Mouse (Mus musculus) bone marrow, adult 2 months (tissue): ENCODE data around the gene Adamts15. TPM values are rescaled to one million over a fixed set of nuclear protein-coding genes. Genes with fewer than 3 reads are reported as not detected.

ENCODE experiments used
- H3K27ac ChIP-seq: fragments of 200-500 bp; 2 replicates; pipeline ENCODE4 v1.5.1; 2012; ENCODE audit warnings: low read depth, mild to moderate bottlenecking, control low read depth, inconsistent platforms, low read length; ENCODE audit not compliant: control insufficient read depth, poor library complexity, insufficient read depth
- H3K4me1 ChIP-seq: fragments of 200-500 bp; 2 replicates; pipeline ENCODE4 v1.6.1; 2011; ENCODE audit warnings: low read length; ENCODE audit not compliant: control insufficient read depth, insufficient read depth
- H3K4me3 ChIP-seq: fragments of 200-500 bp; replicated peaks from 2 replicates; pipeline ENCODE3; 2011; ENCODE audit warnings: mild to moderate bottlenecking, low read depth, low read length, control low read depth; ENCODE audit not compliant: control insufficient read depth
- CTCF ChIP-seq: fragments of 200-500 bp; IDR thresholded peaks from 2 replicates; pipeline ENCODE4 v1.5.1; 2011; ENCODE audit warnings: low read length, control low read depth; ENCODE audit not compliant: control insufficient read depth, insufficient read depth
- POLR2A ChIP-seq: fragments of 200-500 bp; IDR thresholded peaks from 2 replicates; pipeline ENCODE4 v1.6.1; 2011; ENCODE audit warnings: low read depth, mild to moderate bottlenecking, control low read depth, low read length, borderline replicate concordance; ENCODE audit not compliant: control insufficient read depth
- WGBS: fragments of 180-500 bp; shearing (Covaris S2); methylation state at CpG from one replicate; pipeline ENCODE4 v1.1.7; 2018; 5-methylcytosine and 5-hydroxymethylcytosine counted together
- polyA plus RNA-seq: library from polyadenylated mRNA; stranded (reverse); fragments of >200 nt; gene quantifications from 2 replicates; pipeline ENCODE4 v1.2.4, GENCODE M21; 2011; ENCODE audit warnings: low replicate concordance; ENCODE audit not compliant: missing spikeins, insufficient read depth, insufficient read length

Adamts15 gene
- polyA plus RNA-seq, 1 experiment, result 0.77 TPM

DNA sequence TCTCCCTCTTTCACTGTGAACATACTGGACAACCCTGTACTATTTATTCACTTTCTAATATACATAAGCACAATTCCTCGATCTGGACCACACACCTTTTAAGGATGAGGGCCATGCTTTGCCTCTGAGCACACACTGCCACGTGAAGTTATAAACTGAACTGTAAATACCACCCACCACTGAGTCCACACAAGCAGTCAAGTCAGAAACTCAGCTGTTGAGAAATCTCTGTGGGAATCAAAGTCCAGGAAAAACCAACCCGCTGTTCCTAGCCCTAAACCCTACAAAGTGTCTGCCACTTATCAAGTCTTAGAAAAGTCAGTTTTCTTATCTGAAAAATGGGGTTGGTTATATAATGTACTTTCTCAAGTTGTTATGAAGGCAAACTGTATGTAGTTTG lies 36.0 kb downstream of the Adamts15 start:
- Histone ChIP-seq H3K4me3 (no peak overlapping the region), H3K27ac (no peak overlapping the region), H3K4me1 (no peaks in the 10 kb centered on the region)
- WGBS, result 80% methylated on average over 3 of the region's 3 CpGs
- TF ChIP-seq POLR2A, result no peak
- no peak for TF ChIP-seq CTCF

DNA sequence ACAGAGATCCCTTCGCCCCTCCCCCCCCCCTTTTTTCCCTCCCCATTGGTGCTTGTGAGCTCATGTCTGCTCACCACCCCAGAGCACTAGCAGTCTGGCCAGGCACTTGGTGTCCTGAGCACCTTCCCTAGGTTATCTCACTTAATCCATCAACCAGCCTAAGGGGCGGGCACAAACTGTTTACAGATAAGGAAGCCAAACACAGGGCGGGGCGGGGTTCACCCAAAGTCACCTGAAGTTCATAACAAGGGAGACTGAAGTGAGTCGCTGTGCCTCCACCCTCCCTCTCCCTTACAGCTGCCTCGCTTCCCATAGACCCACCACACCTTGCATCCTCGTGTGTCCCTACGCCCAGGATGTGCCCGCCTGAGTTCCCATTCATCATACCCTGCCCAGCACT lies 41.7 kb downstream of the Adamts15 start:
- WGBS, result 80% methylated on average over 9 of the region's 9 CpGs
- no peak for TF ChIP-seq POLR2A
- TF ChIP-seq CTCF, result no peak
- H3K4me3 ChIP-seq, result no peak overlapping the region
- H3K4me1 ChIP-seq, result no peaks in the 10 kb centered on the region
- no peak overlapping the region for H3K27ac ChIP-seq

DNA sequence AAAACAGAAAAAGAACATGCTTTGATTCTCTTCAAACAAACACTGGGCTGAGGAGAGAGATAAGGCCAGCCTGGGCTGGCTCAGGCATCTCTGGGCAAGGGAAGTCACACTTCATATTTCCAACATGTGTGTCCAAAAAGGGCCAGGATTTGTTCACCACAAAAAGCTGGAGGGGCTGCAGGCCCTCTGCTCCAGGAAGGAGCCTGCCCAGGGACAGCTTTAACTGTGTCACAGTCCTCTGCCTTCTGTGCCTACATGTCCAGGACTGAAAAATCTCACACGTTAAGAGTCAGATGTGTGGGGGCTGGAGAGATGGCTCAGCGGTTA lies 42.3 kb downstream of the Adamts15 start:
- H3K4me1 ChIP-seq, result no peaks in the 10 kb centered on the region
- no peak for TF ChIP-seq CTCF
- TF ChIP-seq POLR2A, result no peak
- WGBS, result 83% methylated on average over 2 of the region's 2 CpGs
- no peak overlapping the region for H3K4me3 ChIP-seq
- H3K27ac ChIP-seq, result no peak overlapping the region

DNA sequence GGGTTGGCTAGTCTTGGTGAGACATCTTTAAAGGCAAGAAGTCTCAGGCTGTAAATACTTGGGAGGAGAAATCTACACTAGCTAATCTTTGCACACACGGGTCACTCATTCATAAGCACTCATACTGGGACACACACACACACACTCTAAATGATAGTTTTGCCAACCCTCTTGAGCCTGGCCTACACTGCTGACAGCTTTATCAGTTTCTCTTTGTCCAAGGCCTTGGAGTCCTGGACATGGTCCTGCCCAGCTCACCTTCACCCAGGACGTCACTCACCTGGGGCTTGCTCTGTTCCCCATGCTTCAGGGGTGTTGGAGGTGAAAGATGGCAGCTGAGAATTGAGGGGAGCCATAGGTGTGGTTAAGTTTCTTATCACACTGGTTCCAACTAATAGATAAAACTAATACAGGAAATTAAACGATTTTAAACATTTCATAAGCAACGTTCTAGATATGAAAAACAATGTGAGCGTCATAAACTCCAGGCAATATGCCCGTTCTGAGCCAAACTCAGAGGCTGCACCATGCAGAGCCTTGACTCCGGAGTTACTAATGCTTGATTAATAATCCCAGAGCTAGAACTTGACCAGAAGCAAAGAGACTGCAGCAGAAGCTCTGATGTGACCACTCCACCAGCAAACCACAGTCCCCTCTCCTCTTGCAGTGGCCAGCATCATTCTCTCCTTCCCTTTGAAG lies 42.9 kb downstream of the Adamts15 start:
- 75% methylated on average over 7 of the region's 7 CpGs for WGBS
- no peak overlapping the region for H3K4me3 ChIP-seq

DNA sequence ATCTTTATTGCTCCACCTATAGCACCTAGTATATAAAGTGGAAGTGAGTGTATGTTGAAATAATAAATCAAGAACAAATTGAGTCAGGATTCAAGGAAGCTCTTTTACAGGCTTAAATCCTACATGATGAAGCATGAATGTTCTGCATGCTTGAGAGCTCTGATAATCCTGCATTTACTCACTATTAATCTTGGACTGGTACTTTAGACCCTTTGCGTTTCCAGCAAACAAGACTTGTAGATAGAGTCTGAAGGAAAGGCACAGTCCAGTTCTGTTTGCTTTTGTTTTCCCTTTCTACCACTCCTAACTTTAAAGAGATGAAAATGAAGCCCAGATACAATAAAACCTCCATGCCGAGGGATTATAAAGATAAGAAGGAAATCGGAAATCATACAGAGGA lies 45.7 kb downstream of the Adamts15 start:
- no peak overlapping the region for H3K27ac ChIP-seq
- no peaks in the 10 kb centered on the region for H3K4me1 ChIP-seq
- no peak overlapping the region for H3K4me3 ChIP-seq
- 72% methylated on average over 3 of the region's 3 CpGs for WGBS
- TF ChIP-seq POLR2A (no peak), CTCF (no peak)

More for the DNA sequence above, 42.9 kb downstream of the Adamts15 start:
- no peak for TF ChIP-seq POLR2A
- TF ChIP-seq CTCF, result no peak
- H3K4me1 ChIP-seq, result no peaks in the 10 kb centered on the region
- no peak overlapping the region for H3K27ac ChIP-seq

DNA sequence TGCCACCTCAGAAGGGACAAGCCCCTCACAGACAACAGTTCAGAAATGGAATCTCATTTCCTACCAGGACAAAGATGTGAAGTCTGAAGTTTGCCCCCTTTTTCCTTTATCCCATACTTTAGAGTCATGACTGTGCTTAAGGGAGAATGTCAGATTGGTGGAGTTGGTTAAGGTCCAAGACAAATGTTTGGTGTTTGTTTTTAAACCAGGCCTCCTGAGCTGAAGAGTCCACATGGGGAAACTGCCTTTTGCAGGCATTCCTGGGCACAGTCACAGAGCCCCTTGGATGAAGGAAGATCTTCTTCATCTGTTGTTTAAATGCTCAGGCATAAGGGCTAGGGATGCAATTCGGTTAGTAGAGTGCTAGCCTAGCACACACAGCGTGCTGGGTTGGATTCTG lies 66.4 kb downstream of the Adamts15 start:
- 64% methylated on average over 2 of the region's 2 CpGs for WGBS
- H3K4me3 ChIP-seq, result no peak overlapping the region
- no peaks in the 10 kb centered on the region for H3K4me1 ChIP-seq
- TF ChIP-seq CTCF (no peak), POLR2A (no peak)
- no peak overlapping the region for H3K27ac ChIP-seq

DNA sequence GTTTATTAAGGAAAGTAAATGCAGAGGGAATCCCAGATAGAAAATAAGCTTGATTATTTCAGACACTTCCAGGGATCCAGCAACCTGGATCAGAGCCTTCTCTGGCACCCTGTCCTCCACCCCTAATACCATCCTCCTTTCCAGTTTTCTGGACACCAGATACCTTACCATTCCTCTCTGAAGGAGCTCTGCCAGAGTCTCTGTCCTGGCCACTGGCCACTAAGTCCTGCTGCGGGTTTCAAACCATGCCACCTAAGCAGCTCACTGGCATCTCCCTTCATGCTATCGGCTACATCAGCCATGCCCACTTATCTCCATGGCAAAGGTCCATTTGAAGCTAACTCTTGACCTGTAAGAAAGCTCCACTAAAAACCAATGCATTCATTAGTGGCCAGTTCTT lies 70.4 kb downstream of the Adamts15 start:
- Histone ChIP-seq H3K27ac (no peak overlapping the region), H3K4me3 (no peak overlapping the region), H3K4me1 (no peaks in the 10 kb centered on the region)
- TF ChIP-seq CTCF, result no peak
- WGBS, result 83% methylated on average over 2 of the region's 2 CpGs

DNA sequence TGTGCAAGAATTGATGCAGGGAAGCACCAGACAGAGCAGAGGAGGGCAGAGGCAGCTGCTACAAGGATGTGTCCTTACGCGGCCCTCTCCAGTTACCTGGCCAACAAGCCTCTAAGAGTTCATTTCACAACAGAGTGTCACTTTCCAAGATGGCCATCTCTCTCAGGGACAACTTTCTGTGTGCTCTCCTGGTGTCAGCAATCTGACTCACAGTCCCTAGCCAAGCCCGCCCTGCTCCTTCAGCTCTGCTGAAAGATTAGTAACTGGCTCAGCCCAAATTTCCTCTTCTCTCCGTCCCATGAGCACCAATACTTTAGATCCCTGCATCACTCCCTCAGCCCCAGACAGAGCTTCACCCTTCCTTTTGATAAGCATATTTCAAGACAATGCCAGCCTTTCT lies 72.3 kb downstream of the Adamts15 start:
- TF ChIP-seq POLR2A, result no peak
- TF ChIP-seq CTCF, result no peak
- H3K27ac ChIP-seq, result no peak overlapping the region

DNA sequence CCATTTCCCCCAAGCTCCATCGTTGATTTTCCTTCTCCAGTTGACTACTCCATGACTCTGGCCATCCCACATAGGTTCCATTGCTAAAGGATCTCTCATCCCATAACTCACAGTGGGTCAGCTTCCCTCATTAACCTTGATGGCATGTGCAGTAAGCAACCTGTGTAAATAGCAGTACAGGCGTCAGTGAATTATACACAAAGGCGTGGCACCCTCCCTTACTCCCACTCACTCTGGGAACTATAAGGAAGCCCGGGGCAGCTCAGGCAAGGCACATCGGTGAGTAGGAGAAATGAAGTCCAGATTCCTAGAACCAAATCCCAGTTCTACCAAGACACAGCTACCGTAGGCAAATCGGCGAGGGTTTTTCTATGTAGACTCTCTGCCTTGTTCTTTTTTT lies 72.8 kb downstream of the Adamts15 start:
- H3K4me3 ChIP-seq, result no peak overlapping the region
- H3K27ac ChIP-seq, result no peak overlapping the region
- WGBS, result 89% methylated on average over 8 of the region's 8 CpGs
- TF ChIP-seq POLR2A (no peak), CTCF (no peak)
- no peaks in the 10 kb centered on the region for H3K4me1 ChIP-seq

More for the DNA sequence above, 72.3 kb downstream of the Adamts15 start:
- Histone ChIP-seq H3K4me3 (no peak overlapping the region), H3K4me1 (no peaks in the 10 kb centered on the region)
- WGBS, result 77% methylated on average over 4 of the region's 4 CpGs

Other genes with a start within 250 kb of the Adamts15 start
- gene Adamts8, start 20.1 kb upstream of the Adamts15 start, polyA plus RNA-seq, result not detected in 2 replicates
- 8.1 and 9.3 TPM in 2 replicates for gene Zbtb44, start 108.2 kb upstream of the Adamts15 start, polyA plus RNA-seq
- gene St14, start 209.4 kb upstream of the Adamts15 start, polyA plus RNA-seq, result 2.0 and 5.4 TPM in 2 replicates